Mouse (Mus musculus) right cerebral cortex, postnatal 25 days (tissue): ENCODE results near the gene Gm10644.

Source experiments
- DNase-seq: peaks from one replicate; pipeline ENCODE4 v3.0.0; 2022

Gm10644 gene

GRCm38 (mm10) chr8:83895894-83896293 lies 59.1 kb downstream of the Gm10644 start:
- DNase-seq: no peak

GRCm38 (mm10) chr8:83893915-83894314 lies 61.1 kb downstream of the Gm10644 start:
- peak; percentile 69 for DNase-seq

GRCm38 (mm10) chr8:83892061-83892460 lies 62.9 kb downstream of the Gm10644 start:
- DNase-seq: no peak

GRCm38 (mm10) chr8:83888409-83888808 lies 66.6 kb downstream of the Gm10644 start:
- no peak for DNase-seq
